Mouse (Mus musculus) E14TG2a.4 (cell line): ENCODE measurements around the gene Dvl1.

Source experiments
- H3K27me3 ChIP-seq: 2 replicates; pipeline ENCODE4 v1.6.1; 2014; ENCODE audit warnings: low read length, control low read depth; ENCODE audit not compliant: insufficient read depth
- H3K36me3 ChIP-seq: 2 replicates; pipeline ENCODE4 v1.6.1; 2014; ENCODE audit warnings: low read length, control low read depth; ENCODE audit not compliant: insufficient read depth
- H3K4me1 ChIP-seq: replicated peaks from 2 replicates; pipeline ENCODE4 v1.6.1; 2014; ENCODE audit warnings: low read depth, low read length, control low read depth
- H3K4me3 ChIP-seq: replicated peaks from 2 replicates; pipeline ENCODE4 v1.5.1; 2014; ENCODE audit warnings: mild to moderate bottlenecking, low read length
- H3K9me3 ChIP-seq: 2 replicates; pipeline ENCODE4 v1.6.1; 2014; ENCODE audit warnings: low read length, control low read depth
- CTCF ChIP-seq: conservative IDR thresholded peaks from 2 replicates; pipeline ENCODE4 v1.5.1; 2014; ENCODE audit warnings: low read length
- NANOG ChIP-seq: IDR thresholded peaks from 2 replicates; pipeline ENCODE4 v1.6.1; 2014; ENCODE audit warnings: borderline replicate concordance, low read length, mixed read lengths
- POU5F1 ChIP-seq: IDR thresholded peaks from 2 replicates; pipeline ENCODE4 v1.6.1; 2014; ENCODE audit warnings: low read length, borderline replicate concordance

Gene Dvl1

GRCm38 (mm10) chr4:155817533-155817932 is 29.7 kb upstream of the Dvl1 start:
- peaks cover 56% of the 10 kb centered on the region for H3K4me1 ChIP-seq
- peaks cover 93% of the 10 kb centered on the region for H3K36me3 ChIP-seq
- H3K4me3 ChIP-seq: no peak overlapping the region
- H3K27me3 ChIP-seq: no peaks in the 10 kb centered on the region
- TF ChIP-seq POU5F1: no peak
- no peak for TF ChIP-seq NANOG
- no peak for TF ChIP-seq CTCF
- no peaks in the 10 kb centered on the region for H3K9me3 ChIP-seq

DNA sequence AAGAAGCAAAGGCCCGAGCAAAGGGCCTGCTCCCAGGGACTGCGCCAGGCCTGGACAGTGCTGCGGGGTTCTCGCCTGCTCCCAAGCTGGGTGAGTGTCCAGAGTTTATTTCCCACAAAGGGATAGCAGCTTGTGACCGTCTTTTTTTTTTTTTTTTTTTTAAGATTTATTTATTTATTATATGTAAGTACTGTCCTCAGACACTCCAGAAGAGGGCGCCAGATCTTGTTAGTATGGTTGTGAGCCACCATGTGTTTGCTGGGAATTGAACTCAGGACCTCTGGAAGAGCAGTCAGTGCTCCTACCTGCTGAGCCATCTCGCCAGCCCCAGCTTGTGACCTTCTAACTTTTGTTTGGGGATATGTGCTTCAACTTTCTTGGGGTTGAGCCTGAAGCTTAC is 26.2 kb upstream of the Dvl1 start:
- Histone ChIP-seq H3K4me3 (no peak overlapping the region), H3K27me3 (no peaks in the 10 kb centered on the region), H3K36me3 (peaks cover 99% of the 10 kb centered on the region), H3K4me1 (peaks cover 49% of the 10 kb centered on the region), H3K9me3 (no peaks in the 10 kb centered on the region)
- TF ChIP-seq CTCF (no peak; the same call in 1 of the 2 replicates), NANOG (no peak), POU5F1 (no peak)

- TF ChIP-seq NANOG (no peak), POU5F1 (no peak), CTCF (no peak)
Observed at GRCm38 (mm10) chr4:155823443-155823842, 23.8 kb upstream of the Dvl1 start.

DNA sequence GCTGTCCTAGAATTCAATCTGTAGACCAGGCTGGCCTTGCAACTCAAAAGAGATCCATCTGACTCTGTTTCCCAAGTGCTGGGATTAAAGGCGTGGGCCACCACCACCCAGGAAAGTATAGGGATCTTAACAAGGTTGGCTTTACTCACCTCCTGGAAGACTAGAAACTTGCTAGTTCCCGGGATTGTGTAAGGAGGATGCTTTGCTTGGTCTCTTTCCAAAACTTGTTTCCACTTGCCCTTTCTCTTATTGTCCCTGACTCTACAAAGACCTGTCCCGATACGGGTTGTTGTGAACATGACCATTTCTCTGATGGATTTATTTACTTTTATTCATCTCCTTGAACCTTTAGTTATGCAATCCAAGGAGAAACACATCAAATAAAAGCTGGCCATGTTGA is 17.3 kb upstream of the Dvl1 start:
- TF ChIP-seq POU5F1 (no peak), NANOG (no peak), CTCF (no peak)
- peaks cover 48% of the 10 kb centered on the region for H3K36me3 ChIP-seq
- H3K4me1 ChIP-seq: peaks cover 46% of the 10 kb centered on the region
- H3K9me3 ChIP-seq: no peaks in the 10 kb centered on the region
- H3K27me3 ChIP-seq: no peaks in the 10 kb centered on the region
- H3K4me3 ChIP-seq: no peak overlapping the region

More at GRCm38 (mm10) chr4:155823443-155823842, 23.8 kb upstream of the Dvl1 start:
- peaks cover 97% of the 10 kb centered on the region for H3K36me3 ChIP-seq
- peaks cover 35% of the 10 kb centered on the region for H3K4me1 ChIP-seq
- H3K4me3 ChIP-seq: no peak overlapping the region
- H3K9me3 ChIP-seq: no peaks in the 10 kb centered on the region
- H3K27me3 ChIP-seq: no peaks in the 10 kb centered on the region

- H3K4me1 ChIP-seq: peaks cover 44% of the 10 kb centered on the region
- TF ChIP-seq POU5F1 (no peak), NANOG (no peak)
- no peaks in the 10 kb centered on the region for H3K9me3 ChIP-seq
- H3K27me3 ChIP-seq: no peaks in the 10 kb centered on the region
- peaks cover 41% of the 10 kb centered on the region for H3K36me3 ChIP-seq
- peak overlapping the region; percentile 54 for H3K4me3 ChIP-seq
Observed at GRCm38 (mm10) chr4:155830596-155830995, 16.6 kb upstream of the Dvl1 start.

GRCm38 (mm10) chr4:155831205-155831766 is 15.9 kb upstream of the Dvl1 start, which contains the start of gene Aurkaip1:
Aurkaip1 (plus strand) TSS chr4:155831272.
- H3K9me3 ChIP-seq: no peaks in the 10 kb centered on the region
- H3K4me3 ChIP-seq: peak within 1 kb of the TSS; percentile 94
- peaks cover 35% of the 10 kb centered on the region for H3K36me3 ChIP-seq
- TF ChIP-seq CTCF: peak; percentile 59
- no peak for TF ChIP-seq POU5F1
- peaks cover 42% of the 10 kb centered on the region for H3K4me1 ChIP-seq
- H3K27me3 ChIP-seq: no peaks in the 10 kb centered on the region

DNA sequence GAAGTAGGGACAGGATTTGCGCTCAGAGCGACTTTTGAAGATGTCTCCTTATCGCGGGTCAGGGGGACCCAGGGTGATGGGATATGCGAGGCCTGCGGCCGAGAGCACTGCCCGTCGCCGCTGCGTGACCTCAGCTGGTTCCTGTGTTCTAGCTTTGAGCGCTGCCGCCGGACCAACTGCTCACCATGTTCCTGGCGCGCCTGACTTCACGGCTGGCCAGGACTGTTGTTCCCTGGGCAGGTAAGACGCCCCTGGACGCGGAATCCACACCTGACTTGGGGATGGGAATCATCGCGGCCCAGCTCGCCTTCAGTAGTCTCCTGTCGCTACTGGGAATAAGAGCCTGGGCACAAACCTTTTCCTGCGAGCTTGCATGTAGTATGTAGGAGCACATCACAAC is 15.4 kb upstream of the Dvl1 start:
- Histone ChIP-seq H3K4me3 (peak overlapping the region; percentile 94), H3K9me3 (no peaks in the 10 kb centered on the region), H3K4me1 (peaks cover 41% of the 10 kb centered on the region), H3K27me3 (no peaks in the 10 kb centered on the region), H3K36me3 (peaks cover 30% of the 10 kb centered on the region)
- TF ChIP-seq CTCF (no peak), POU5F1 (no peak), NANOG (no peak)

GRCm38 (mm10) chr4:155832321-155832720 is 14.9 kb upstream of the Dvl1 start:
- Histone ChIP-seq H3K9me3 (no peaks in the 10 kb centered on the region), H3K27me3 (no peaks in the 10 kb centered on the region), H3K4me1 (peaks cover 39% of the 10 kb centered on the region), H3K36me3 (peaks cover 25% of the 10 kb centered on the region), H3K4me3 (peak overlapping the region; percentile 94)
- TF ChIP-seq CTCF (no peak), POU5F1 (no peak), NANOG (no peak)

DNA sequence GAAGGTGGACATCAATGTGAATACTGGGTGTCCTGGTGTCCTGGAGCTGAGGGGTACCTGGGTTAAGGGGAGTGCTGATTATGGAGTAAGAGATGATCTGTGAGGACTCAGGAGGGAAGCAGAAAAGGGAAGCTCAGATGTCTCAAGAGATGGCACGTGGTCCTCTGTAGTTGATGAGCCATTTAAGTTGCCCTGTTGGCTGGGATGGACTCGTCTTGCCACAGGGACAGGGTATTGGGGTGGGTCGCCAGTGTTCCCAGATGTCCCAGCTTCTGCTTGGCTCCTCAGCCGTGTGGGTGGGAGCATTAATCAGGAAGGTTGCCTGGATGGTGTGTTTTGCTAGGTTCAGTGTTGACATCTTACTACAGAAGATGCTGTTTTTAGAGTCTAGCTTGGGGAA is 14.0 kb upstream of the Dvl1 start:
- H3K27me3 ChIP-seq: peaks cover 8% of the 10 kb centered on the region; the same call in 1 of the 2 replicates
- H3K9me3 ChIP-seq: no peaks in the 10 kb centered on the region
- H3K4me3 ChIP-seq: no peak overlapping the region
- TF ChIP-seq NANOG (no peak), CTCF (no peak), POU5F1 (no peak)
- H3K4me1 ChIP-seq: peaks cover 35% of the 10 kb centered on the region
- peaks cover 17% of the 10 kb centered on the region for H3K36me3 ChIP-seq
